Mouse (Mus musculus) heart, embryonic 16.5 days (tissue): ENCODE measurements at regions not wholly inside any gene's neighbourhood (a gene's known extent, or its start where the extent isn't known, plus 50 kb on each side); places are given as distances from the start of the nearest gene placed in this dataset.

Experiments
- ATAC-seq: fragments of 200-750 bp; cut with Nextera tagmentation; replicated peaks from 2 replicates; pipeline ENCODE4 v1.8.0; 2017; ENCODE audit warnings: moderate number of reproducible peaks; ENCODE audit not compliant: insufficient read depth, low FRiP score; ENCODE audit errors: extremely low read depth
- H3K27ac ChIP-seq: fragments of 300-500 bp; sonication (generic); 2 replicates; pipeline ENCODE4 v1.5.1; 2014; ENCODE audit warnings: mild to moderate bottlenecking, low read length, control low read depth, moderate library complexity
- H3K27me3 ChIP-seq: fragments of 300-500 bp; sonication (generic); 2 replicates; pipeline ENCODE4 v1.6.1; 2014; ENCODE audit warnings: low read length, mixed read lengths; ENCODE audit not compliant: control insufficient read depth, insufficient read depth
- H3K36me3 ChIP-seq: fragments of 300-500 bp; sonication (generic); 2 replicates; pipeline ENCODE4 v1.6.1; 2014; ENCODE audit not compliant: control insufficient read depth, insufficient read depth
- H3K4me1 ChIP-seq: fragments of 300-500 bp; sonication (generic); 2 replicates; pipeline ENCODE4 v1.6.1; 2014; ENCODE audit warnings: low read length, mixed read lengths; ENCODE audit not compliant: control insufficient read depth, insufficient read depth
- H3K4me2 ChIP-seq: fragments of 300-500 bp; sonication (generic); 2 replicates; pipeline ENCODE4 v1.6.1; 2014; ENCODE audit warnings: low read depth, mild to moderate bottlenecking, control low read depth, low read length
- H3K4me3 ChIP-seq: fragments of 300-500 bp; sonication (generic); 2 replicates; pipeline ENCODE4 v1.5.1; 2014; ENCODE audit warnings: mild to moderate bottlenecking, control low read depth, low read length
- H3K9ac ChIP-seq: fragments of 300-500 bp; sonication (generic); 2 replicates; pipeline ENCODE4 v1.6.1; 2014; ENCODE audit warnings: low read length, control low read depth
- H3K9me3 ChIP-seq: fragments of 300-500 bp; sonication (generic); replicated peaks from 2 replicates; pipeline ENCODE4 v1.6.1; 2016; ENCODE audit warnings: low read length; ENCODE audit not compliant: control insufficient read depth
- WGBS: fragments of 180-500 bp; shearing (Covaris S2); extraction: QIAGEN DNeasy Blood & Tissue Kit; methylation state at CpG from one replicate; pipeline ENCODE4 v1.1.7; 2014; 5-methylcytosine and 5-hydroxymethylcytosine counted together

- peaks cover 23% of the 10 kb centered on the region for H3K4me1 ChIP-seq
- WGBS = 39% methylated on average over 8 of the region's 8 CpGs
- no peaks in the 10 kb centered on the region for H3K27me3 ChIP-seq
- H3K9me3 ChIP-seq = no peaks in the 10 kb centered on the region
- no peak overlapping the region for H3K9ac ChIP-seq
- H3K4me2 ChIP-seq = no peak overlapping the region
- no peak overlapping the region for H3K4me3 ChIP-seq
- ATAC-seq = no peak
- no peak overlapping the region for H3K27ac ChIP-seq
- no peaks in the 10 kb centered on the region for H3K36me3 ChIP-seq
Measured at GRCm38 (mm10) chr16:21364885-21365284, 58.0 kb upstream of the Vps8 start.

GRCm38 (mm10) chr16:21367449-21367848 is 55.5 kb upstream of the Vps8 start:
- no peak overlapping the region for H3K27ac ChIP-seq
- H3K9ac ChIP-seq = no peak overlapping the region
- ATAC-seq = 0 out of 2 replicates have a peak, but pooled peaks have one; percentile 63
- H3K4me1 ChIP-seq = peaks cover 23% of the 10 kb centered on the region
- H3K36me3 ChIP-seq = no peaks in the 10 kb centered on the region
- no peaks in the 10 kb centered on the region for H3K27me3 ChIP-seq
- no peak overlapping the region for H3K4me2 ChIP-seq
- WGBS = 25% methylated on average over 8 of the region's 8 CpGs
- no peaks in the 10 kb centered on the region for H3K9me3 ChIP-seq
- no peak overlapping the region for H3K4me3 ChIP-seq

GRCm38 (mm10) chr16:21368821-21369220 is 54.1 kb upstream of the Vps8 start:
- 75% methylated on average over 1 of the region's 1 CpGs for WGBS
- Histone ChIP-seq H3K9me3 (no peaks in the 10 kb centered on the region), H3K4me2 (no peak overlapping the region), H3K4me3 (no peak overlapping the region), H3K36me3 (no peaks in the 10 kb centered on the region), H3K4me1 (peaks cover 13% of the 10 kb centered on the region), H3K9ac (no peak overlapping the region), H3K27ac (no peak overlapping the region; the same call in 1 of the 2 replicates), H3K27me3 (no peaks in the 10 kb centered on the region)
- no peak for ATAC-seq

GRCm38 (mm10) chr16:21369569-21370512 is 53.1 kb upstream of the Vps8 start:
- no peak overlapping the region for H3K4me2 ChIP-seq
- no peaks in the 10 kb centered on the region for H3K36me3 ChIP-seq
- H3K27ac ChIP-seq = peak overlapping the region; percentile 19
- H3K4me1 ChIP-seq = peaks cover 5% of the 10 kb centered on the region; the same call in 1 of the 2 replicates
- ATAC-seq = peak; percentile 61; the same call in 1 of the 2 replicates
- H3K27me3 ChIP-seq = no peaks in the 10 kb centered on the region
- no peak overlapping the region for H3K4me3 ChIP-seq
- no peaks in the 10 kb centered on the region for H3K9me3 ChIP-seq
- H3K9ac ChIP-seq = no peak overlapping the region
- 30% methylated on average over 12 of the region's 12 CpGs for WGBS
